Mouse (Mus musculus): Measurements from ENCODE around the gene Tll1.
"Not testable (repeated sequence)": the region's sequence is repeated elsewhere in the genome, so short reads cannot be mapped to it uniquely, and the experiment has no call there.

The Tll1 gene

DNA sequence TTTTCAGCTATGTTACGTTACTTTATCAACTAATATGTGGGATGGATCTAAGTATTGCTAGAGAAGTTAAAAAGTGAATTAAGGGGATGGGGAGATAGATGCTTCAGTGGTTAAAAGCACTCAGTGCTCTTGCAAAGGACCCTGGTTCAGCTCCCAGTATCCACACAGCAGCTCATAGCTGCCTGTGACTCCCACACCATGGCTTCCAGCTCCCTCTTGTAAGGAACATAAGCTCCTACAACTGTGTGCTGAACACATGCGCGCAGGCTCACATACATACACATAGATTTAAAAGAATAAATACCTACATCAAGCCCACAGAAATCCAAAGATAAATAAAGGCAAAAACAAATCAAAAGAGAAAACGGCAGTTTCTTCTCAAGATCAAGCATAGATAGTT lies 148.5 kb downstream of the Tll1 start:
- DNase-seq = no peak

DNA sequence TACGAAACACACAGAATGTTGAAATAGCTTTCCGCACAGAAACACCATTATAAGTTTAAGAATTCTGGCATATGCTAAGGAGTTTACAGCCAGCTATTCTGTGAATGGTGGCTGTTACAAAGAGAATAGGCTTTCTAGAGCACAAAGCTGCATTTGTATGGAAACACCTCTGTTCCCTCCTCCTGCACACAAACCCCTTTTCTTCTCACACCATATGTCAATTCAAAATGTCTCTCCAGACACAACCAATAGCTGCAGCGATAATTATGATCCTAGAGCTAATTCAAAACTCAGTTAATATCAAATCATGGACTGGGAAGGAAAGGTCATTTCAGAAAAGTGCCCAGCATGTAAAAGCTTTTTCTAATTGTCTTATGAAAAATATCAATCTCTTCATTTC lies 157.5 kb downstream of the Tll1 start:
- no peak for DNase-seq

DNA sequence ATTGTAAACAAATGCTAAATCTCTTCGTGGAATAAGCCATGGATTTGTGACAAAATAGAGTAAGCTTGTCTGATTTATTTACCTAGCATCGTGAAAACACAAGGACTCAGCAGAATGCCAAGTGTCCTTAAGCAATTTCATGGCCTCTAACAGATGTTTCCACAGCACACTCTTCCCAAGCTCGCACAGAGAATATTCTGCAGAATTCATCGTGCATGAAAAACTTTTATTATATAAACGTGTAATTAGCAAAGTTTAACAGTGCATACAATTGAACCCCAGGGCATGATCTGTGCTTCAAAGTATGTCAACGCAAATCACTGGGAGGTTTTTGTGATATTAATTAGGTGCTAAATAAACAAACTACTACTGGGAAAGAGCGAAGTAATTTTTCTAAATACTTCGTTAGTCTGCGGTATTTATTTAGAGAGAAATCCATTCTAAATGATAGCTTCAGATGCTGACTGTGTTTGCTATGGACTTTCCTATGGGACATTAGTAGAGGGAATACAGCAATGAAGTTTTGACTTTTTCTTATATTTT lies 158.0 kb downstream of the Tll1 start:
- no peak for DNase-seq

DNA sequence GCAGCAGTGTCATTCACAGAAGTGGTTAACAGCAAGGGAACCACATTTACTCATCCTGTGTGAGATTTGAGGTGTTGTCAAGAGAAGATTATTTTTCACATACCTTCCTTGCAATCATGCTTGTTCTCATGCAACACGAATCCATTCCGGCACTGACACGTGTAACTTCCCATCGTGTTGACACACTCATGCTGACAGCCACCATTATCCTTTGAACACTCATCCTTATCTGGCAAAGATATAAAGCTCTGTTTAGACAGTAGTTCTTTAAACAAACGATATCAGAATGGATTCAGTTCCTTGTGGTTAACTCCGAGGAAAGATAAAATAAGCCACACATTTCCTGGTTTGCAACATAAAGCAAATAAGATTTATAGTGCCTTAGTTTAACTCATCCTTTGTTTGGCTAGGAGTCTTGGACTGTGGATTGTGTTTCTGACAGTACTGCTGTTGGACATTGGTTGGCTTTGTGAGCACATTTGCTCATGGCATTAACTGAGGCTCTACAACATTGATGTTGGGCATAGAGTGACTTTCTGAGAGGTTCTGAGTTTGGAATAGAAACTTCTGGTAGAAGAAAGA lies 164.7 kb downstream of the Tll1 start:
- DNase-seq = no peak

DNA sequence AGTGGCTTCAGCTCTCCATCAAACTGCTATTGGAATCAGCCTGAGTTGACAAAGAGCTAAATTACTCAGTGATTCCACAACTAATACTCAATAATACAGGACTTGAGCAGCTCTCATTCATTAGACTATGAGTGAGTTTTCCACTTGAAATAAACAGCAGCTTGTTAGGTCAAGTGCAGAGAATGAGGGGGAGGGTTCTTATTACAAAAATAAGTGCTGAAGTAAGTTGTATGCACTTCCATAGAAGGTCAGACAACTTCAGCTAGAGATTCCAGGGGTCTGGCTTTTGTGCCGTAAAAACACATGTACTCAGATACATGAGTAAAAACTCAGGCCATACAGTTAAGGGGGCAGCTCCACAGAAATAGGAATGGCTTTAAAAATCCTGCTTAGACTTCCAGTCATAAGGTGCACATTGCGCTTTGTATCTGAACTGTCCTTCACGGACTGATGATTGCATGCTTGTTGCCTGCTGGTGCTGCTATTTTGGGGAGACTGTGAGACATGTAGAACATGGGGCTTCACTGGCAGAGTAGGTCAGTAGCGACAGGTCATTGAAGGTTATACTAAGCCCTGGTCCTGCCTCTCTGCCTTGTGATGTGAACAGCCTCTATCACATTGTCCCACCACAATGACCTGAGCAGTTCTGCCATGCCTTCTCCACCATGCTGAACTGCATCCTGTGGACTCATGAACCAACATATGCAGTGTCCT lies 175.2 kb downstream of the Tll1 start:
- no peak for DNase-seq

DNA sequence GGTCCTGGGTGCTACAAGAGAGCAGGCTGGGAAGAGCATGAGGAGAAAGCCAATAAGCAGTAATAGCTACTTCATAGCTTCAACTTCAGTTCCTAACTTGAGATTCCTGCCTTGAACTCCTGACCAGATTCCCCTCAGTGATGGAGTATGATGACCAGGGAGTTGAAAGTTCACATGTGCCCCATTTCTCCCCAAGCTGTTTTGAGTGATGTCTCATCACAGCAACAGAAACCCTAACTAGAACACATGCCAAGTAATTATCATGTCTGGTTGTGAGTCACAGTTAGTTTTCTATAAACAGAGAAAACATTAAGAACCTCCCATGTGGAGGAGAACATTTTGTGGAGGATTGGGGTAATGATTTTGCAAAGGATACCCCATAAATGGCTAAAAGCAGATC lies 176.0 kb downstream of the Tll1 start:
- no peak for DNase-seq

DNA sequence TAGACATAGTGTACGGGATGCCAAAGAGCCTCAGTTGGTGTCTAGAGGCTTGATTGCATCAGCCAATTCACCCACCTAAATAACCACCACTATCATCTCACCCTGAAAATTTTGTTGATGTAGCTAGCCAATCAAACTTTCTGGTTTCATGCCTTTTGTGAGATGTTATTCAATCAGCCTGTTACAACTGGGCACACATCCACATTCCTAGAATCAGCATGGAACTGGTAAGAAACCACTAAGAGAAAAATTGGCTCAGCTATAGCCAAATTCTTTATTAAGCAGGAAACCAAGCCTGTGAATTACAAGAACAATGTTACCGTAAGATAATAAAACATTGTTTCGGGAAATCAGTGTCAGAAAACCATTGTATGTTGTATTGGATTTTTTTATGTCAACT lies 176.5 kb downstream of the Tll1 start:
- DNase-seq = no peak

DNA sequence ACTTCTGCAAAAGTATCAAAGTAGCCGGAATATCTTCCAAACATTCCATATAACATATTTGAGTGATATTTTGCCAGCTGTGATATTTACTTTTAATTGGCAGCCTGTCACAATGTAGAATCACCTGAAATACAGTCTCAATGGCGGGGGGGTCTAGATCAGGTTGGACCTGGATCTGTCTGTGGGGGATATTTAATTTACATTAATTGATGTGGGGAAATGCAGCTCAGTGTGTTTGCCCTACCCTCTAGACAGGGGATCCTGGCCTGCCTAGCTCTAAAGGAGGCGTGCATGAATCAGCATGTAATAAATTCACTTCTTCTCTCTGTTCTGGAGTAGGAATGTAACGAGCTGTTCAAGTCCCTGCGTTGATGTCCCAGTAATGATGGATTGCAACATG lies 181.7 kb downstream of the Tll1 start:
- DNase-seq = no peak

DNA sequence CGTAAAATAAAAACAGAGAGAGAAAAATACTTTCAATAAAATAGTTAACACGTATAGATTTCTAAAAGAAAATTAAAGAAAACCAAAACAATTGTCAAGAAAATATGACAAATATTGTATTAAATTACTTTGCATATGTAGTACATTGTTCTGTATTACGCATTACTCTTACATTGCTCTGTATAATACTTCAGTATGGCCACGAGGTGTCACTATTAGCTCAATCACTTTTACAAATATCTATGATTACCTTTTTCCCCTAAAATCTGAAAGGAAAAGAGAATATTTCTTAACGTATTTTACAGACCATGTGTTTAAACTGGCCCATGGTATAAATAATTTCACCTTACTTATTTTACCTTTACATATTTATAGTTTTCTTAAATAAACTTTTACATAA lies 182.5 kb downstream of the Tll1 start:
- peak; percentile 16 for DNase-seq

DNA sequence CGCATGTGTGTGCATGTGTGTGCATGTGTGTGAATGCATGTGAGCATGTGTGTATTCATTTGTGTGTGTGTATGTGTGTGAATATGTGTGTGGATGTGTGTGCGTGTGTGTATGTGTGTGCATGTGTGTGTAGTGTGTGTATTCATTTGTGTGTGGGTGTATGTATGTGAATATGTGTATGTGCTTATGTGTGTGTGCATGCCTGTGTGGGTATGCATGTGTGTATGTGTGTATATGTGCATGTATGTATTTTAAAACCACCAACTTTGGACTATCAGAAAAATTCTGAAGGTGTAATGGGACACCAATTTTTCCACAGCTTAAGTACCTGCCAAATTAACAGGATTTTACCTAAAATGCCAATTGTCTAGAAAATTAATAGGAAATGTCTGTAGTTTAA lies 183.0 kb downstream of the Tll1 start:
- DNase-seq = no peak

DNA sequence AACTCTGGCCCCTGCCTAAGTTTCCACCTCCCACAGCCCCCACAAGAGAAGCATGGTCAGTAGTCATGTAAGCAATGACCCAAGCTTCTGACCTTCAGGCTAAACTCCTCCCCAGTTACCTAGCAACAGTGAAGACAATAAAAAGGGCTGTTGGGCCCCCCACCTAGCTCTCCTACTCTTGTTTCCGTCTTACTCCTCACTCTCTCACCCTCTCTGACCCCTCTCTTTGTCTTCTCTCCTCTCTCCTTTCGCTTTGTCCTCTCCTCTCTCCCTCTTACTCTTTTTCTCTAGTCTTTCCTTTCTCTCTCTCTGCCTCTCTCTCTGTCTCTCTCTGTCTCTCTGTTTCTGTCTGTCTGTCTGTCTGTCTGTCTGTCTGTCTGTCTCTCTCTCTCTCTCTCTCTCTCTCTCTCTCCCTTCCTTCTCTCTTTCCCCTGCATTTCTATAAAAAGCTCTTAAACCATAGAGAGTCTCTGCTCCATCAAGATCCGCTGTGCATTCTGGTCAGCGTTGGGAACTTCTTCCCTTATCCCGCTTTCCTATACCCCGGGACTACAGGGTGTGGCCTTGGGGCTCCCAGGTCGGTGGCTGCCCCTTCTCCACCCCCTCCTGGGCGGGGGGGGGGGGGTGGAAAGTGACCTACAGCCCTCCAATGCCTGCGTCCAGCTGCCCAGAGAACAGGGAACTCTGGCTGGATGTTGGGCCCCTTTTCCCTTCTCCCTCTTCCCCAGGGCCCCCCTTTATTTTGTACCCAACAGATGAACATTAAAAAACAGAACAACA lies 235.3 kb downstream of the Tll1 start:
- DNase-seq = not testable (repeated sequence)
